Mouse (Mus musculus): ENCODE data around the gene Klhdc1.

Klhdc1 gene

GRCm38 (mm10) chr12:69295651-69296050 lies 54.7 kb downstream of the Klhdc1 start:
- no peak for DNase-seq (ENCODE audit: low read depth in 2 of 2, low spot score in 2 of 2)

- DNase-seq (ENCODE audit: low read depth in 2 of 2, low spot score in 2 of 2): peak; percentile 58 to 72
These were observed 55.8 kb downstream of the Klhdc1 start, which contains the start of gene Klhdc2 for GRCm38 (mm10) chr12:69296511-69297410. Gene Klhdc2 (plus strand): TSS chr12:69296681.

GRCm38 (mm10) chr12:69297411-69298150 lies 56.6 kb downstream of the Klhdc1 start:
- DNase-seq (ENCODE audit: low read depth in 2 of 2, low spot score in 2 of 2): no peak

- no peak for DNase-seq (ENCODE audit: low read depth in 2 of 2, low spot score in 2 of 2)
These were observed 57.3 kb downstream of the Klhdc1 start for GRCm38 (mm10) chr12:69298281-69298680.

- no peak for DNase-seq (ENCODE audit: low read depth in 2 of 2, low spot score in 2 of 2)
These were observed 58.3 kb downstream of the Klhdc1 start for GRCm38 (mm10) chr12:69299231-69299630.

GRCm38 (mm10) chr12:69299831-69300230 lies 58.9 kb downstream of the Klhdc1 start:
- no peak for DNase-seq (ENCODE audit: low read depth in 2 of 2, low spot score in 2 of 2)

GRCm38 (mm10) chr12:69300391-69300790 lies 59.4 kb downstream of the Klhdc1 start:
- no peak for DNase-seq (ENCODE audit: low read depth in 2 of 2, low spot score in 2 of 2)

- no peak for DNase-seq (ENCODE audit: low read depth in 2 of 2, low spot score in 2 of 2)
These were observed 61.2 kb downstream of the Klhdc1 start for GRCm38 (mm10) chr12:69302171-69302570.

GRCm38 (mm10) chr12:69304051-69304450 lies 63.1 kb downstream of the Klhdc1 start:
- DNase-seq (ENCODE audit: low read depth in 2 of 2, low spot score in 2 of 2): no peak

GRCm38 (mm10) chr12:69306333-69306732 lies 65.4 kb downstream of the Klhdc1 start:
- no peak for DNase-seq (ENCODE audit: low read depth in 2 of 2, low spot score in 2 of 2)

GRCm38 (mm10) chr12:69309659-69310058 lies 68.7 kb downstream of the Klhdc1 start:
- no peak for DNase-seq (ENCODE audit: low read depth in 2 of 2, low spot score in 2 of 2)

GRCm38 (mm10) chr12:69318431-69318830 lies 77.5 kb downstream of the Klhdc1 start:
- no peak for DNase-seq (ENCODE audit: low read depth in 2 of 2, low spot score in 2 of 2)

GRCm38 (mm10) chr12:69331187-69331586 lies 90.2 kb downstream of the Klhdc1 start:
- DNase-seq (ENCODE audit: low read depth in 2 of 2, low spot score in 2 of 2): no peak

GRCm38 (mm10) chr12:69332147-69332546 lies 91.2 kb downstream of the Klhdc1 start:
- DNase-seq (ENCODE audit: low read depth in 2 of 2, low spot score in 2 of 2): no peak

- peak; percentile 15 to 59 for DNase-seq (ENCODE audit: low read depth in 2 of 2, low spot score in 2 of 2)
These were observed 92.6 kb downstream of the Klhdc1 start for GRCm38 (mm10) chr12:69333547-69333946.
